Mouse (Mus musculus) hindbrain, embryonic 14.5 days (tissue): Measurements from ENCODE around the gene Gm4756. TPM values are rescaled to one million over a fixed set of nuclear protein-coding genes. Genes with fewer than 3 reads are reported as not detected.
"Not testable (repeated sequence)": the region's sequence is repeated elsewhere in the genome, so short reads cannot be mapped to it uniquely, and the experiment has no call there.

ENCODE experiments used
- ATAC-seq: fragments of 200-750 bp; cut with Nextera tagmentation; 2 replicates; pipeline ENCODE4 v1.8.0; 2017; ENCODE audit warnings: moderate number of reproducible peaks, mild to moderate bottlenecking, moderate TSS enrichment, moderate library complexity; ENCODE audit not compliant: low FRiP score
- DNase-seq: peaks from one replicate; pipeline ENCODE4 v3.0.0-alpha.2; 2015; ENCODE audit warnings: low spot score
- H3K27ac ChIP-seq: fragments of 300-500 bp; sonication (generic); 2 replicates; pipeline ENCODE4 v1.5.1; 2014; ENCODE audit warnings: mild to moderate bottlenecking, moderate library complexity
- H3K27me3 ChIP-seq: fragments of 300-500 bp; sonication (generic); 2 replicates; pipeline ENCODE4 v1.6.1; 2014; ENCODE audit warnings: mild to moderate bottlenecking, low read length, mixed read lengths; ENCODE audit not compliant: control insufficient read depth, insufficient read depth
- H3K36me3 ChIP-seq: fragments of 300-500 bp; sonication (generic); replicated peaks from 2 replicates; pipeline ENCODE4 v1.6.1; 2014; ENCODE audit not compliant: control insufficient read depth, insufficient read depth
- H3K4me1 ChIP-seq: fragments of 300-500 bp; sonication (generic); replicated peaks from 2 replicates; pipeline ENCODE4 v1.6.1; 2014; ENCODE audit warnings: antibody characterized with exemption, low read length, mixed read lengths; ENCODE audit not compliant: control insufficient read depth, insufficient read depth
- H3K4me2 ChIP-seq: fragments of 300-500 bp; sonication (generic); replicated peaks from 2 replicates; pipeline ENCODE4 v1.6.1; 2014; ENCODE audit warnings: mild to moderate bottlenecking, moderate library complexity
- H3K4me3 ChIP-seq: fragments of 300-500 bp; sonication (generic); replicated peaks from 2 replicates; pipeline ENCODE4 v1.5.1; 2014; ENCODE audit warnings: mild to moderate bottlenecking, low read length
- H3K9ac ChIP-seq: fragments of 300-500 bp; sonication (generic); 2 replicates; pipeline ENCODE4 v1.6.1; 2014
- H3K9me3 ChIP-seq: fragments of 300-500 bp; sonication (generic); 2 replicates; pipeline ENCODE4 v1.6.1; 2016; ENCODE audit warnings: low read length; ENCODE audit not compliant: control insufficient read depth
- WGBS: fragments of 180-500 bp; shearing (Covaris S2); extraction: QIAGEN DNeasy Blood & Tissue Kit; methylation state at CpG from one replicate; pipeline ENCODE4 v1.1.7; 2014; 5-methylcytosine and 5-hydroxymethylcytosine counted together
- polyA plus RNA-seq: library from polyadenylated mRNA; unstranded; fragments of >200 nt; fragmentation: Nextera tagmentation; extraction: Ambion mirVana; gene quantifications from 2 replicates; pipeline ENCODE4 v1.2.1, GENCODE M21; 2014

Gene Gm4756
- polyA plus RNA-seq, 1 experiment from 2014 or later = not detected

DNA sequence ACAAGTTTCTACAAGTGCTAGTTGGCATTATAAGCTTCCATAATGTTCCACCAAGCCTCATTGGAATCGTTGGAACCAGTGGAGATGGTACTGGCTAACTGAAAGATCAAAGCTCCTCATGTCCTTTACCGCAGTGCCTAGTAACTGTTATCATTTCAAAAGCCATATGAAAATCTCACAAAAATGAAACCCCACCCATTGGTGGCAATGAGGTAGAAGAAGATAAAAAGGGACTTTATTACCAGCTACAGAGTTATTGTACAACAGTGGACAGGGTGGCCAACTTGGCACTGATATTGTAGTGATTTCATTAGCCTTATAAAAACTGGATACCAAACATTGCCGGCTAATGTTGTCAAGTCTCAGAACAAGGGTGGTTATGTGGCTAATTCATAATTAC is 37.4 kb downstream of the Gm4756 start:
- Histone ChIP-seq H3K9ac (no peak overlapping the region), H3K27me3 (no peaks in the 10 kb centered on the region), H3K4me3 (no peak overlapping the region), H3K27ac (no peak overlapping the region), H3K4me2 (no peak overlapping the region), H3K4me1 (no peaks in the 10 kb centered on the region), H3K9me3 (no peaks in the 10 kb centered on the region), H3K36me3 (no peaks in the 10 kb centered on the region)
- DNase-seq (no peak), ATAC-seq (no peak)
- 91% methylated on average over 3 of the region's 3 CpGs for WGBS

DNA sequence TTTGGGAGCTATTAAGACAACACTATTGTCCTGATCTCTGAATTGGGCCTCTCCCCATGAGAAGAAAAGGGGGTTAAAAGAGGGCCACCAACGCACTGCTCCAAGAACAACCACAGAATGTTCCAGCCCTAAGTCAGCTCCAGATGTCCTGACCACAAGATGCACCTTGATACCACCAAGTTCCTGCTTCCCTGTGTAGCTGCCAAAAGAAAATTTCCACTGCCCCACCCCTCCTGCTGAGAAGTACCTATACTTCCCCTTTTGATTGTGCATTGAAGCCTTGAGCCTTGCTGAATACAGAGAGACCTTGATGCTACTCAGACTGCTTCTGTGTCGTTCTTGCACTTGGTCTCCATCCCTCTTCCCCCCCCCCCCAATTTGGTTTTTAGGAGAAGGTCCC is 50.7 kb downstream of the Gm4756 start:
- not testable (repeated sequence) for H3K4me2 ChIP-seq, ATAC-seq, H3K9me3 ChIP-seq, H3K36me3 ChIP-seq, DNase-seq, H3K9ac ChIP-seq, H3K27me3 ChIP-seq, H3K4me3 ChIP-seq, H3K4me1 ChIP-seq, H3K27ac ChIP-seq
- 91% methylated on average over 2 of the region's 2 CpGs for WGBS

DNA sequence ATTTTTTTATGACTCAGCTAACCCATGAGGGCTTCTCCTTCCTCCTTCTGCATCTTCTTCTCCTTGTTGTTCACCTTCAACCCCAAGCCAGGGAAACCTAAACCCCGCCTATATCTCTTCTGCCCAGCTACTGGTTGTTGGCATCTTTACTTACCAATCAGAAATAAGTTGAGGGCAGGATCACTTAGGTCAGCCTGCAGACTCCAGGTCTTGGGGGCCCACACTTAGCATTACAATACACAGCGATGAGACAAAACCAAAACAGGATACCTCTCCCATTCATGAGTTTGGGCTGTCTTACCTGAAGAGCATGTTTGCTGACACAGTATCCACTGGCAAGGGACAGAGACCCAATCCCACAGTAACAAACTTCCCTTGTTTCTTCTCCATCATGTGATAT is 55.5 kb downstream of the Gm4756 start:
- DNase-seq (no peak), ATAC-seq (no peak)
- no peak overlapping the region for H3K4me2 ChIP-seq
- WGBS = 66% methylated on average over 2 of the region's 2 CpGs
- H3K27ac ChIP-seq = no peak overlapping the region
- no peak overlapping the region for H3K9ac ChIP-seq
- H3K4me1 ChIP-seq = no peaks in the 10 kb centered on the region
- H3K27me3 ChIP-seq = no peaks in the 10 kb centered on the region
- H3K4me3 ChIP-seq = no peak overlapping the region
- no peaks in the 10 kb centered on the region for H3K36me3 ChIP-seq
- no peaks in the 10 kb centered on the region for H3K9me3 ChIP-seq

GRCm38 (mm10) chr12:72592991-72593390 is 56.5 kb downstream of the Gm4756 start:
- no peak for DNase-seq
- Histone ChIP-seq H3K4me1 (no peaks in the 10 kb centered on the region), H3K36me3 (no peaks in the 10 kb centered on the region), H3K4me2 (no peak overlapping the region), H3K27me3 (no peaks in the 10 kb centered on the region), H3K27ac (no peak overlapping the region), H3K4me3 (no peak overlapping the region), H3K9me3 (no peaks in the 10 kb centered on the region), H3K9ac (no peak overlapping the region)
- ATAC-seq = no peak

- no peaks in the 10 kb centered on the region for H3K4me1 ChIP-seq
- DNase-seq = no peak
- no peak overlapping the region for H3K9ac ChIP-seq
- H3K27me3 ChIP-seq = no peaks in the 10 kb centered on the region
- no peak overlapping the region for H3K27ac ChIP-seq
- no peak overlapping the region for H3K4me2 ChIP-seq
- H3K4me3 ChIP-seq = no peak overlapping the region
- WGBS = 97% methylated on average over 1 of the region's 1 CpGs
- no peaks in the 10 kb centered on the region for H3K9me3 ChIP-seq
- peaks cover 2% of the 10 kb centered on the region; the same call in 1 of the 2 replicates for H3K36me3 ChIP-seq
- ATAC-seq = no peak
These were observed 64.1 kb downstream of the Gm4756 start for GRCm38 (mm10) chr12:72585339-72585738.

DNA sequence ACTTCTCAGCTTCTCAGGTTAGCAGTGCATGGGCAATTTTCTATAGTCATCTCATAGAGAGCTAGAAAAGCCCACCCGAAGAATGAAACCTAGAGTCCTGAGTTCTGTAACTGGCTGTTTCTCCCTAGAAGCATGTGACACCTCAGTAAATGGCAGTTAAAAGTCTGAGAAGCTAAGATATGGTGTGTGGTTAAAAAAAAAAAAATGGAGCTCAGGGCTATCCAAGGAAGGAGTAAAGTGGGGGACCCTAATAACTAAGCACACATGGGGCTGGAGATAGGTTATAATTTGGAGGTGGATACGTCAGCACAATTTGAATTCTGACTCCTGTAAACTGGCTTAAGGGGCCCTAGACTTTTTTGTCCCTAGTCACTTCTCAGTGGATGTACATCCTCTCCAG is 66.4 kb downstream of the Gm4756 start:
- ATAC-seq (no peak), DNase-seq (no peak)
- Histone ChIP-seq H3K27ac (no peak overlapping the region), H3K27me3 (no peaks in the 10 kb centered on the region), H3K9ac (no peak overlapping the region), H3K4me3 (no peak overlapping the region), H3K9me3 (no peaks in the 10 kb centered on the region), H3K4me1 (no peaks in the 10 kb centered on the region), H3K4me2 (no peak overlapping the region), H3K36me3 (peaks cover 12% of the 10 kb centered on the region; the same call in 1 of the 2 replicates)
- 100% methylated on average over 2 of the region's 2 CpGs for WGBS

- WGBS = 88% methylated on average over 3 of the region's 3 CpGs
These were observed 67.4 kb downstream of the Gm4756 start for GRCm38 (mm10) chr12:72582021-72582420.

DNA sequence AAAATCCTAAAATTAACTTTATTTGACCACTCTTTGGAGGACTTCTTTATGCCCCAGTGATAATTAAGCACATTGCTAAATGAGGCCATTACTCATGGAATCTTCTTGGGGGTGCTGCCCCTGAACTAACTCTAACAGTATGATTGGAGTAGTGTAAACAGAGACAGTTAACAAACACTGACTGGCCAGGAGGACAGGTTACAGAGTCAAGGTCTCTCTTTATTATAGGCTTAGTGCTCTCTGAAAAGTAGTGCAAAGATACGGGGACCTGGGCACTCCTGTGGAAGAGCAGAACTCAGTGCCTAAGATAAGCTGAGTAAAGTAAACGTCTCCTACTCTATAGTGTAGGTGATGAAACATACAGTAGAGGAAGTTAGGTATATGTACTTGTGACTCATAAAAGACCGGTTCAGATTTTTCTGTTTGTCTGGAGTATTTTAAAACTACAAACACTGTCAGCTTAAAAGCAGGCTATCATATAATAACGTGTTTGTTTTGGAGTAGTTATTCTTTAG is 85.1 kb downstream of the Gm4756 start:
- Histone ChIP-seq H3K4me2 (no peak overlapping the region), H3K27me3 (no peaks in the 10 kb centered on the region), H3K4me1 (no peaks in the 10 kb centered on the region), H3K9me3 (no peaks in the 10 kb centered on the region), H3K4me3 (no peak overlapping the region), H3K9ac (no peak overlapping the region), H3K36me3 (peaks cover 10% of the 10 kb centered on the region; the same call in 1 of the 2 replicates), H3K27ac (no peak overlapping the region)
- WGBS = 95% methylated on average over 4 of the region's 4 CpGs
- DNase-seq = no peak
- ATAC-seq = no peak

More at GRCm38 (mm10) chr12:72582021-72582420, 67.4 kb downstream of the Gm4756 start:
- no peaks in the 10 kb centered on the region for H3K9me3 ChIP-seq
- no peak for DNase-seq
- H3K4me2 ChIP-seq = no peak overlapping the region
- no peaks in the 10 kb centered on the region for H3K4me1 ChIP-seq
- no peaks in the 10 kb centered on the region for H3K27me3 ChIP-seq
- H3K9ac ChIP-seq = no peak overlapping the region
- no peak overlapping the region for H3K4me3 ChIP-seq
- H3K36me3 ChIP-seq = peaks cover 15% of the 10 kb centered on the region; the same call in 1 of the 2 replicates
- no peak overlapping the region for H3K27ac ChIP-seq
- no peak for ATAC-seq

- no peak overlapping the region for H3K4me2 ChIP-seq
- H3K4me1 ChIP-seq = no peaks in the 10 kb centered on the region
- no peak for ATAC-seq
- H3K9ac ChIP-seq = no peak overlapping the region
- H3K36me3 ChIP-seq = peaks cover 15% of the 10 kb centered on the region; the same call in 1 of the 2 replicates
- no peak overlapping the region for H3K27ac ChIP-seq
- DNase-seq = no peak
- H3K9me3 ChIP-seq = no peaks in the 10 kb centered on the region
- 85% methylated on average over 4 of the region's 4 CpGs for WGBS
- no peaks in the 10 kb centered on the region for H3K27me3 ChIP-seq
- no peak overlapping the region for H3K4me3 ChIP-seq
These were observed 95.1 kb downstream of the Gm4756 start for GRCm38 (mm10) chr12:72554347-72554746.

DNA sequence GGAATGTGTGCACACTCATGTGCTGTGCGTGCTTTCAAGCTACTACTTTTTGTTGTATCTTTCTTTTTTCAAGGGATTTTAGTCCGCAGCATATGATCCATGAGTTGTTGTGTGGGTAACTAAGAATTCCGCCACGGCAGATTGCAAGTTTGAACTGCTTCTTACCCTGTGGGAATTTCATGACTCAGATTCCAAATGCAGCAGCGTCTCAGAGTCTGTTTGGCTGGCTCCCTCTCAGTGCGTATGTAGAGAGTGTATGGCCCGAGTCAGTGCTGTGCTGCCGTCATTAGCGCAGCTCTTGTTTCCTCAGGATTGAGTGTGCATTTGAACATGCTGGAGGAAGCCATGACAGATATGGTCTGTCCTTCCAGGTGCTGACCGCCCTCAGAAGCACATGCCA is 110.9 kb downstream of the Gm4756 start:
- Histone ChIP-seq H3K27me3 (no peaks in the 10 kb centered on the region), H3K4me1 (peaks cover 16% of the 10 kb centered on the region; the same call in 1 of the 2 replicates), H3K9me3 (no peaks in the 10 kb centered on the region), H3K4me2 (no peak overlapping the region), H3K27ac (no peak overlapping the region), H3K4me3 (no peak overlapping the region), H3K9ac (no peak overlapping the region), H3K36me3 (peaks cover 11% of the 10 kb centered on the region)
- ATAC-seq = no peak
- DNase-seq = no peak
- 92% methylated on average over 10 of the region's 10 CpGs for WGBS
